Mouse (Mus musculus): ENCODE measurements at regions not wholly inside any gene's neighbourhood (a gene's known extent, or its start where the extent isn't known, plus 50 kb on each side); places are given as distances from the start of the nearest gene placed in this dataset.

DNA sequence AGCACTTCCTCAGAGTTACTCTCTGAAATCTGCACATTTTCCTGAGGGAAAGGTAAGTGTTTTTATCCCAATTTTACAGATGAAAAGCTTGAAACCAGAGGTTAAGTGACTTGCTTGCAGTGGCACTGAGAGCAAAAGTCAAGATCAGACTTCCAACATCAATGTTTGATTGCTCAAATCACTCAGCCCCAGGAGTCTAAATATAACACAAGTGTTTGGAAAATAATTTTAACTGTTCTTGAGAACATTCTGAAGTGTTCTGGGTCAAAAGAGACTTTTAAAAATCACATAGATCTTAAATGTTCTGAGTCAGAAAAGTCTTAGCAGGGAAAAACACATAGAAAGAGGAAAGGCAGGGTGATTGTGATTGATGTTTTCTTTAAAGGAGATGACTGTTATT lies 848.6 kb upstream of the Cntnap5a start:
- DNase-seq (ENCODE audit: low spot score in 2 of 2): no peak

DNA sequence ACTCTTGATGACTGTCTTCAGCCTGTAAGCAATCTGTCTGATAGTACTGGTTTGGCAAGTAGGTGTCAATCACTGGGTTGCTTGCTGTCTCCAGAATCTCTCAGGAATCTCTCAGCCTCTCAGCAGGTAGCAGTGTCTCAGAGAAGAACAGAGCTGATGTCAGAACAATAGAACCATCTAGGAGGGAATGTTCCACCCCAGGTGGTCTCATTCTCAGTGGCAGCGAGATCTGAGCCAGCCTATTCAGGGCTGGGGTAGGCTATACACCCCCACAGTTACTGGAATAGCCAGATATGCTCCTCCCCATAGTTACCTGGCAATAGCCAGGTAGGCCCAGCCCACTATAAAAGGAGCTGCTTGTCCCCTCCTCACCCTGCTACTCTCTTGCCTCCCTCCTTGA lies 834.9 kb upstream of the Cntnap5a start:
- no peak for DNase-seq (ENCODE audit: low spot score in 2 of 2)

DNA sequence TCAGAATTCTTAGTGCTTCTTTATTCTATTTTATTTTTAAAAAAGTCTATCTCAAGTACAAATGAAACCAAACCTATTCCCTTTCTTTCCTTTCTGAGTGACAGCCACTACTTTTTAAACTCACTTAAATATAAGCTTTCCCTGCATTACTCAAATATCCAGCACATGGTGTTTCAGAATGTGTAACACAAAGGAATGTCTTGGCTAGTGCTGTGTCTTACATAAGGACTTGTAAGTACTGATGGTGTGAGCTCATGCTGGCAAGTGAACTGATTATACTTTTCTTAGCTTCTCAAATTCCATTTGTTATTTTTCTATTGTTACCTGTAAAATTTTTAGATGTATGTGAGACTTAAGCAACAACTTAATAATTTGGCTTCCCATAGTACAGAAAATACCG lies 823.6 kb upstream of the Cntnap5a start:
- peak in 1 of 2 experiments; percentile 1 for DNase-seq (ENCODE audit: low spot score in 2 of 2)

DNA sequence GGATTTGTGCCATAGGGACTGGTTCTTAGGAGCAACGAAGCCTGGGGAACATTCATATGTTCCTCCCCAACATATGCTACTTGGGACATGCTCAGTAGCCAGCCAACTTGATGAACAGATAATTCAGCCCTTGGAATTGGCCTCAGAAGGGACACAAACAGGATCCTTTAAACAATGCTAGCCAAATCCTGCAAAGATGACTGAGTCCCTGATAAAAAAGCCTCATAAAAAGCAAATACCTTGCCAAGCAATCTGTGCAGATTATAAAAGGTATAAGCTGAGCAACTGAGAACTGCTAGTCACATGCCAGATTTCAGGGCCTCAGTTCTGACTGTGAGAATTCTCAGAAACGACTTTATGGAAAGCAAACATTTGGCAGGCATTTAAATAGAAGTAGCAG lies 821.6 kb upstream of the Cntnap5a start:
- DNase-seq (ENCODE audit: low spot score in 2 of 2): no peak

DNA sequence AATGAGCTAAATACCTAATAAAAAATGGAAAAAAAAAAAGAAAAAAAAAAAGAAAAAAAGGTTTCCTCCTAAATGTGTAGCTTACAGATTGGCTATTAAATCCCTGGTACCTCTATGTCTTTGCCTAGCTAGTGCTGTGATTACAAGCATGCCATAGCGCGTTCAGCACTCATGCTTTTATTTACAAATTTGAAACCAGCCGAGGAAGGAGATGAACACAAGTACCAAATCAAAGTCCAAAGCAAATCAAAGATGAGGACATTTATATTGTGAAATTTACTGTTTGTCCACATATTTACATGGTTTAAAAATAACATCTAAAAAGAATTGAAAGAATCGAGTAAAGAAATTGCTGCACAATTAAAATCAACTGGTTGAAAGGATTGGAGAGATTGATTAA lies 808.8 kb upstream of the Cntnap5a start:
- DNase-seq (ENCODE audit: low spot score in 2 of 2): no peak
